8 mouse cellular contexts compared by ENCODE assay signal in the genomic region with DNA sequence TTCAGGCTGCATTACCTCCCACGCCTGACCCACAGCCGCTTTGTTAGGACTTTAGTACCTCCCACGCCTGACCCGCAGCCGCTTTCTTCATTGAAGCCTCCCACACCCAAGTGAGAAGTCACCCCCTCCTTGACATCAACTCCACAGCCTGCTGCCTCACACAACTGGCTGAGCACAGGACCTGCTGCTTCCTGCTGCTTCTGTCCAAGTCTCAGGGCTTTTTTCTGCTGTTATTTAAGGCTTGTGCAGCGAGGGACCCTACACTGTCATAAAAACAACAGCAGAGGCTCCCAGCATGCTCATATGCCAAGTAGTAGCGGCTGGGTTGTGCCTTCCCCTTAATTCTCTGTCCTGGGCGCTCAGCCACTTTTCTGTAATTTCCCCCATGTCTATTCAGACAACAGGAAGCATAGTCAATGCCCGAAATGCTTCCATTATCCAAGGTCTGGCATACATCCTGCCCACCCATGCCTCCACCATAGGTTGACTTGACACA. TPM values are rescaled to one million over a fixed set of nuclear protein-coding genes. Genes with fewer than 3 reads are reported as not detected.
DNase-seq lines count a peak whose midpoint lies in the region; ATAC-seq lines count a peak whose summit lies in the region.

No protein-coding gene starts in this region.

- no peaks in the 10 kb centered on the region for H3K36me3 ChIP-seq in midbrain, embryonic 16.5 days (ENCODE audit: control insufficient read depth, insufficient read depth, low read length)
- H3K36me3 ChIP-seq in midbrain, embryonic 11.5 days (ENCODE audit: control insufficient read depth, insufficient read depth, low read length) = no peaks in the 10 kb centered on the region
- peaks cover 8% of the 10 kb centered on the region; the same call in 1 of the 2 replicates for H3K36me3 ChIP-seq in hindbrain, embryonic 14.5 days (replicated peaks; ENCODE audit: control insufficient read depth, insufficient read depth)
- H3K36me3 ChIP-seq in neural tube, embryonic 14.5 days (ENCODE audit: control insufficient read depth, insufficient read depth, low read length) = no peaks in the 10 kb centered on the region

- peak; percentile 11 for DNase-seq in embryo, embryonic 10 days (ENCODE audit: low spot score)
- no peak for DNase-seq in embryo, embryonic 9.5 days (ENCODE audit: extremely low spot score)
- DNase-seq in midbrain, embryonic 11.5 days (ENCODE audit: low spot score, missing footprints) = no peak
- DNase-seq in hindbrain, embryonic 14.5 days (ENCODE audit: low spot score) = peak; percentile 34
- no peak for DNase-seq in adrenal gland, adult 18-20 months (ENCODE audit: low spot score in 2 of 2)
- no peak for DNase-seq in retina, postnatal 1 day

- H3K4me2 ChIP-seq in midbrain, embryonic 16.5 days (ENCODE audit: low read length) = no peak overlapping the region
- no peak overlapping the region for H3K4me2 ChIP-seq in midbrain, embryonic 11.5 days
- H3K4me2 ChIP-seq in hindbrain, embryonic 14.5 days (replicated peaks) = 0 out of 2 replicates have a peak overlapping the region, but pooled peaks have one; percentile 2
- no peak overlapping the region for H3K4me2 ChIP-seq in neural tube, embryonic 14.5 days (ENCODE audit: low read depth, low read length)

- WGBS in midbrain, embryonic 16.5 days = 77% methylated on average over 9 of the region's 9 CpGs
- WGBS in midbrain, embryonic 11.5 days = 87% methylated on average over 9 of the region's 9 CpGs
- 65% methylated on average over 9 of the region's 9 CpGs for WGBS in hindbrain, embryonic 14.5 days
- WGBS in neural tube, embryonic 14.5 days = 32% methylated on average over 9 of the region's 9 CpGs

- H3K9ac ChIP-seq in midbrain, embryonic 16.5 days (ENCODE audit: low read depth, low read length) = no peak overlapping the region
- no peak overlapping the region for H3K9ac ChIP-seq in midbrain, embryonic 11.5 days (ENCODE audit: low read length)
- no peak overlapping the region for H3K9ac ChIP-seq in hindbrain, embryonic 14.5 days
- no peak overlapping the region for H3K9ac ChIP-seq in neural tube, embryonic 14.5 days (replicated peaks; ENCODE audit: low read depth, low read length)

- no peak for ATAC-seq in midbrain, embryonic 16.5 days
- ATAC-seq in midbrain, embryonic 11.5 days (ENCODE audit: low FRiP score) = no peak
- no peak; the same call in 1 of the 2 replicates for ATAC-seq in hindbrain, embryonic 14.5 days (ENCODE audit: low FRiP score)
- ATAC-seq in neural tube, embryonic 14.5 days (ENCODE audit: low read depth) = peak; percentile 77

- no peaks in the 10 kb centered on the region for H3K9me3 ChIP-seq in midbrain, embryonic 16.5 days (replicated peaks; ENCODE audit: control insufficient read depth, low read length, poor library complexity, severe bottlenecking)
- no peaks in the 10 kb centered on the region for H3K9me3 ChIP-seq in midbrain, embryonic 11.5 days (ENCODE audit: control insufficient read depth, low read length)
- no peaks in the 10 kb centered on the region for H3K9me3 ChIP-seq in hindbrain, embryonic 14.5 days (ENCODE audit: control insufficient read depth, low read length)
- H3K9me3 ChIP-seq in neural tube, embryonic 14.5 days (ENCODE audit: control insufficient read depth, low read length) = no peaks in the 10 kb centered on the region

- H3K27ac ChIP-seq in midbrain, embryonic 16.5 days (ENCODE audit: low read length) = peak overlapping the region; percentile 33; the same call in 1 of the 2 replicates
- H3K27ac ChIP-seq in midbrain, embryonic 11.5 days (ENCODE audit: low read depth, low read length) = no peak overlapping the region
- peak overlapping the region; percentile 52 for H3K27ac ChIP-seq in hindbrain, embryonic 14.5 days
- H3K27ac ChIP-seq in neural tube, embryonic 14.5 days (ENCODE audit: low read depth, low read length) = peak overlapping the region; percentile 29

- H3K27me3 ChIP-seq in midbrain, embryonic 16.5 days (ENCODE audit: control insufficient read depth, insufficient read depth, low read depth, low read length) = no peaks in the 10 kb centered on the region
- no peaks in the 10 kb centered on the region for H3K27me3 ChIP-seq in midbrain, embryonic 11.5 days (ENCODE audit: control insufficient read depth, insufficient read depth, low read length)
- no peaks in the 10 kb centered on the region for H3K27me3 ChIP-seq in hindbrain, embryonic 14.5 days (ENCODE audit: control insufficient read depth, insufficient read depth, low read length)
- H3K27me3 ChIP-seq in neural tube, embryonic 14.5 days (ENCODE audit: control insufficient read depth, insufficient read depth, low read length) = no peaks in the 10 kb centered on the region

- H3K4me1 ChIP-seq in midbrain, embryonic 16.5 days (ENCODE audit: control insufficient read depth, insufficient read depth, low read length) = no peaks in the 10 kb centered on the region; the same call in 1 of the 2 replicates
- no peaks in the 10 kb centered on the region for H3K4me1 ChIP-seq in midbrain, embryonic 11.5 days (ENCODE audit: control insufficient read depth, insufficient read depth, low read length)
- peaks cover 7% of the 10 kb centered on the region; the same call in 1 of the 2 replicates for H3K4me1 ChIP-seq in hindbrain, embryonic 14.5 days (replicated peaks; ENCODE audit: control insufficient read depth, insufficient read depth, low read length)
- peaks cover 4% of the 10 kb centered on the region; the same call in 1 of the 2 replicates for H3K4me1 ChIP-seq in neural tube, embryonic 14.5 days (ENCODE audit: control insufficient read depth, insufficient read depth, low read length)

- H3K4me3 ChIP-seq in midbrain, embryonic 16.5 days (ENCODE audit: low read depth, low read length) = no peak overlapping the region
- no peak overlapping the region for H3K4me3 ChIP-seq in midbrain, embryonic 11.5 days (ENCODE audit: low read depth, low read length)
- no peak overlapping the region for H3K4me3 ChIP-seq in hindbrain, embryonic 14.5 days (replicated peaks; ENCODE audit: low read length)
- H3K4me3 ChIP-seq in neural tube, embryonic 14.5 days (ENCODE audit: low read depth, low read length) = no peak overlapping the region

RNA-seq across cellular contexts. Expression of a gene that starts 15.0 kb away (rescaled TPM):
- polyA plus RNA-seq in midbrain, embryonic 16.5 days (2015; fragmentation: Nextera tagmentation; extraction: Ambion mirVana) = 79.7 and 83.8 TPM in 2 replicates
- 57.8 and 59.6 TPM in 2 replicates for polyA plus RNA-seq in midbrain, embryonic 11.5 days (2014; fragmentation: Nextera tagmentation; extraction: Ambion mirVana)
- 78.5 and 89.3 TPM in 2 replicates for polyA plus RNA-seq in hindbrain, embryonic 14.5 days (2014; fragmentation: Nextera tagmentation; extraction: Ambion mirVana)
- 82.5 and 83.3 TPM in 2 replicates for polyA plus RNA-seq in neural tube, embryonic 14.5 days (2014; fragmentation: Nextera tagmentation; extraction: Ambion mirVana)
- total RNA-seq in adrenal gland, adult 18-20 months (2021) = 10 to 100 TPM; 40.8 to 53.7 TPM

Comparison
In these comparisons a context has a peak if more than half of its experiments do, and no peak if none do; other contexts are left out.
1. DNase-seq: peak in embryo, embryonic 10 days (single experiment) and hindbrain, embryonic 14.5 days (single experiment); none in embryo, embryonic 9.5 days (single experiment), midbrain, embryonic 11.5 days (single experiment), adrenal gland, adult 18-20 months (0 of 2) and retina, postnatal 1 day (single experiment).